Mouse (Mus musculus): ENCODE measurements around the gene Il12a. TPM values are rescaled to one million over a fixed set of nuclear protein-coding genes. Genes with fewer than 3 reads are reported as not detected.

Il12a gene
- polyA plus RNA-seq, 1 experiment from 2014 or later: 0.32 TPM

DNA sequence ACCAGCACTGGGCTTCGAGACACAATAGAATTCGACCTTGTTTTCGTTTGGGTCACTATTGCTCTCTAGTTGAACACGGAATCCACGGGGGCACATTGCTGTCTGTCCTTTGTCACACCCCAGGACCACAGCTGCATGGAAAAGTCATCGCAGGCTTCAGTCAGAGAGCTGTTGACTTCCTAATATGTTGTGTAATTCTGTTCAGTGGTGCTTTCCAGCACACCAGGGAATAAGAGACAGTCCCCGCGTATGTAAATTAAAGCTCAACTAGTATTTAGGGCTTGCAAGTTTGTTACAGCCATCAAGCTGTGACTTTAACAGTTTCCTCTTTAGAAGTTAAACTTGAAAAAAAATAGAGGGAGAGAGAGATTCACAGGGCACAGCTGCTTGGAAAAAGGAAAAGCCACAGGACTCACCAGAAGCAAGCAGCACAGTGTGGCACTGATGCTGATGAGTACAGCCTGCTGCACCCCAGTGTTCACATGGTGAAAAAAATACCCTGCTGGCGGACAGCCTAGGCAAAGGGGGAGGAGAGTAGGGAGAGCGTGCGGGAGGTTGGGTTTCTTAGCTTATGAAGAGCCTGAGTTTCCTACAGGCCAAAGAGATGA, 3.1 kb downstream of the Il12a start:
- no peaks in the 10 kb centered on the region for H3K36me3 ChIP-seq (ENCODE audit: control insufficient read depth, insufficient read depth)
- H3K4me2 ChIP-seq (ENCODE audit: low read length): no peak overlapping the region
- no peak overlapping the region for H3K27ac ChIP-seq (ENCODE audit: low read length)
- H3K4me1 ChIP-seq (replicated peaks; ENCODE audit: control insufficient read depth, insufficient read depth, low read length): 0 out of 2 replicates have a peak, but pooled peaks cover 6% of the 10 kb centered on the region
- H3K27me3 ChIP-seq (replicated peaks; ENCODE audit: control insufficient read depth, insufficient read depth, low read length): no peaks in the 10 kb centered on the region
- WGBS: 43% methylated on average over 11 of the region's 11 CpGs
- H3K9ac ChIP-seq (replicated peaks; ENCODE audit: low read depth, low read length): no peak overlapping the region
- no peaks in the 10 kb centered on the region for H3K9me3 ChIP-seq (ENCODE audit: control insufficient read depth, low read length)
- peak; percentile 84 for ATAC-seq
- no peak overlapping the region for H3K4me3 ChIP-seq (replicated peaks; ENCODE audit: low read length)

DNA sequence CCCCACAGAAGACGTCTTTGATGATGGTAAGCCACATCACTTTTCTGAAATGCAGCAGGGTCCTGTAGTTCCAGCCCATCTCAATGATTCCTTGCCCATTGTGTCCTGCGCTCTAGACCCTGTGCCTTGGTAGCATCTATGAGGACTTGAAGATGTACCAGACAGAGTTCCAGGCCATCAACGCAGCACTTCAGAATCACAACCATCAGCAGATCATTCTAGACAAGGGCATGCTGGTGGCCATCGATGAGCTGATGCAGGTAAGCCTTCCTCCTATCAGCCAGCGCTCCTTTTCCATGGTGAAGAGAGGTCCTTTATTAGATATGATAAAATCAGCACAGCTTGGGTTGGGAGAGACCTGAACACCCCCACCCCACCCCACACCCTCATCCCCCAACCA, 4.9 kb downstream of the Il12a start:
- Histone ChIP-seq H3K4me3 (replicated peaks; ENCODE audit: low read length) (no peak overlapping the region), H3K27me3 (replicated peaks; ENCODE audit: control insufficient read depth, insufficient read depth, low read length) (no peaks in the 10 kb centered on the region), H3K9me3 (ENCODE audit: control insufficient read depth, low read length) (no peaks in the 10 kb centered on the region), H3K27ac (ENCODE audit: low read length) (no peak overlapping the region), H3K36me3 (ENCODE audit: control insufficient read depth, insufficient read depth) (no peaks in the 10 kb centered on the region), H3K4me2 (ENCODE audit: low read length) (no peak overlapping the region), H3K4me1 (replicated peaks; ENCODE audit: control insufficient read depth, insufficient read depth, low read length) (0 out of 2 replicates have a peak, but pooled peaks cover 6% of the 10 kb centered on the region), H3K9ac (replicated peaks; ENCODE audit: low read depth, low read length) (no peak overlapping the region)
- ATAC-seq: no peak
- WGBS: 96% methylated on average over 5 of the region's 5 CpGs

DNA sequence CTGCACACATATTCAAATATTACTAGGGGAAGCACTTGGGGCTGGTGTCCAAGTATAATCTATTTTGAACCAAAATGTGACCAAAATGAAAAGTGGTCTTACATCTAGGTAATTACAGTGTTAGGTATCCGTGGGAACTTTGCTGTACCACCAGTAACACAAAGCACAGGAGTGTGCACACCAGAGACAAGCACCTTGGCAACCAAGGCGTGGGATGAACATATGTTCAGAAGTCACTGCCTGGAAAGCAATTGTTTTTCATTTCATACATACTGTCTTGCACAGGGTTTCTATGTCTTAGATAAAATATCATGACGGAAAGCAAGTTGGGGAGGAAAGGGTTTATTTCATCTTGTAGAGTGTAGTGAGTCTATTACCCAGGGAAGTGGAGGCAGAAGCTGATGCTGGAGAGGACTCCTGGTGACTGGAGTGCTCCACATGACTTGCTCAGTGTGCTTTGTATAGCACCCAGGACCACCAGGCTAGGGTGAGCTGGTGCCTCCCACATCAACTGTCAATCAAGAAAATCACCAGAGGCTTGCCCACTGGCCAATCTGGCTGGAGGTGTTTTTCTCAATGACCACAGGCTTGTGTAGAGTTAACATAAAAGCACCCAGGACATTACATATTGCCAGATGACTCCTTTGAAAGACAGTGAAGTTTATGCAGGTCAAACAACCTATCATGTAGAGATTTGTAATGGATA, 6.2 kb downstream of the Il12a start:
- Histone ChIP-seq H3K9me3 (ENCODE audit: control insufficient read depth, low read length) (no peaks in the 10 kb centered on the region), H3K9ac (replicated peaks; ENCODE audit: low read depth, low read length) (no peak overlapping the region), H3K4me2 (ENCODE audit: low read length) (no peak overlapping the region), H3K27ac (ENCODE audit: low read length) (no peak overlapping the region), H3K27me3 (replicated peaks; ENCODE audit: control insufficient read depth, insufficient read depth, low read length) (no peaks in the 10 kb centered on the region), H3K4me1 (replicated peaks; ENCODE audit: control insufficient read depth, insufficient read depth, low read length) (0 out of 2 replicates have a peak, but pooled peaks cover 6% of the 10 kb centered on the region), H3K4me3 (replicated peaks; ENCODE audit: low read length) (no peak overlapping the region), H3K36me3 (ENCODE audit: control insufficient read depth, insufficient read depth) (no peaks in the 10 kb centered on the region)
- ATAC-seq: no peak
- WGBS: 91% methylated on average over 3 of the region's 3 CpGs

DNA sequence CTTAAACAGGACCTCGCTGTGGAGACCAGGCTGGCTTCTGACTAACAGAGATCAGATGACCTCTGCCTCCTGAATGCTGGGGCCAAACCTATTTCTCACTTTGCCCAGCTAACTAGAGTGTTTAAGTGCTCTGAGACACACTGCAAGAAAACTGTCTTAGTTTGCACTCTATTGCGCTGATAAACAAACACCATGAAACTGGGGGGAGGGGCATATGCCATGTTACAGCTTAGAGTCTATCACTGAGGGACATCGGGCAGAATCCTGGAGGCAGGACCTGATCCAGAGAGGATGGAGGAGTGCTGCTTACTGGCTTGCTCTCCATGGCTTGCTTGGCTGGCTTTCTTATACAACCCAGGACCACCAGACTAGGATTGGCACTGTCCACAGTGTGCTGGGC, 8.2 kb downstream of the Il12a start:
- WGBS: 92% methylated on average over 3 of the region's 3 CpGs
- Histone ChIP-seq H3K9ac (replicated peaks; ENCODE audit: low read depth, low read length) (no peak overlapping the region), H3K27me3 (replicated peaks; ENCODE audit: control insufficient read depth, insufficient read depth, low read length) (no peaks in the 10 kb centered on the region), H3K4me1 (replicated peaks; ENCODE audit: control insufficient read depth, insufficient read depth, low read length) (0 out of 2 replicates have a peak, but pooled peaks cover 2% of the 10 kb centered on the region), H3K4me3 (replicated peaks; ENCODE audit: low read length) (no peak overlapping the region), H3K9me3 (ENCODE audit: control insufficient read depth, low read length) (no peaks in the 10 kb centered on the region), H3K27ac (ENCODE audit: low read length) (no peak overlapping the region), H3K4me2 (ENCODE audit: low read length) (no peak overlapping the region), H3K36me3 (ENCODE audit: control insufficient read depth, insufficient read depth) (no peaks in the 10 kb centered on the region)
- ATAC-seq: no peak

DNA sequence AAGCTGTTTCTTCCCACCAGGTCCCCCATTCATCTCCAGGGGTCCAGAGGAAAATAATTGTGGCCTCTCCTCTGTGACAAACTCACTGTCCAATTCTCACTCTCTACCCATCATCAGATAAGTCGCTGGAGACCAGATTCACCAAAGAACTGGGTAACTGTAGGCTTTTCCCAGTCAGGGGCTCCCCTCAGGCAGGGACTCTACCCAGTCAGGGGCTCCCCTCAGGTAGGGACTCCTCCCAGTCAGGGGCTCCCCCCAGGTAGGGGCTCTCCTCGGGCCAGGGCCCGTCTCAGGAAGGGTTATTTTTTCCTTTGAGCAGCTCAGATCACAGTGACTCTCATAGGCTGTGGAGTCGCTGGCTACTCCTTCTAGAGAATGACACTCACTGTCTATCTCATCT, 9.6 kb downstream of the Il12a start:
- Histone ChIP-seq H3K4me3 (replicated peaks; ENCODE audit: low read length) (no peak overlapping the region), H3K9me3 (ENCODE audit: control insufficient read depth, low read length) (no peaks in the 10 kb centered on the region), H3K9ac (replicated peaks; ENCODE audit: low read depth, low read length) (no peak overlapping the region), H3K36me3 (ENCODE audit: control insufficient read depth, insufficient read depth) (no peaks in the 10 kb centered on the region), H3K27ac (ENCODE audit: low read length) (no peak overlapping the region), H3K4me2 (ENCODE audit: low read length) (no peak overlapping the region), H3K4me1 (replicated peaks; ENCODE audit: control insufficient read depth, insufficient read depth, low read length) (no peaks in the 10 kb centered on the region), H3K27me3 (replicated peaks; ENCODE audit: control insufficient read depth, insufficient read depth, low read length) (no peaks in the 10 kb centered on the region)
- 89% methylated on average over 4 of the region's 4 CpGs for WGBS
- ATAC-seq: no peak

DNA sequence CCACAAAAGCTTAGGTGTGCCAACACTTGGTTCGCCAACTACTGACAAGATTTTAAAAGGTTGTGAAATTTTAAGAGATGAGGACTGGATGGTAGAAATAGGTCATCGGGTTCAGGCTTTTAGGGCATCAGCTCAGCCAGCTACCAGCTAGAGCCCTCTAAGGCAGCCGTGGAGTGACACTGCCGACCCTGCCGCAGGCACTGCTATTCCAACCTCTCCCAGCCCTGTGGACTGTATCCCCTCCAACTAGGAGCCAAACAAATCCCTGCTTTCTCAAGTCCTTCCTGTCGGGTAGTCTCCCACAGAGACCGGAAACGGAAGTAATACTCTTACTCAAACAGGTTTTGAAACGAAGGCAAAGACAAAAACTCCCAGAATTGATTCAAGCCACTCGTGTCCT, 15.9 kb downstream of the Il12a start:
- no peaks in the 10 kb centered on the region for H3K36me3 ChIP-seq (ENCODE audit: control insufficient read depth, insufficient read depth)
- H3K4me1 ChIP-seq (replicated peaks; ENCODE audit: control insufficient read depth, insufficient read depth, low read length): no peaks in the 10 kb centered on the region
- no peak for ATAC-seq
- no peak overlapping the region for H3K27ac ChIP-seq (ENCODE audit: low read length)
- no peaks in the 10 kb centered on the region for H3K27me3 ChIP-seq (replicated peaks; ENCODE audit: control insufficient read depth, insufficient read depth, low read length)
- 88% methylated on average over 10 of the region's 10 CpGs for WGBS
- peaks cover 3% of the 10 kb centered on the region; the same call in 1 of the 2 replicates for H3K9me3 ChIP-seq (ENCODE audit: control insufficient read depth, low read length)
- H3K4me3 ChIP-seq (replicated peaks; ENCODE audit: low read length): no peak overlapping the region
- H3K4me2 ChIP-seq (ENCODE audit: low read length): no peak overlapping the region
- no peak overlapping the region for H3K9ac ChIP-seq (replicated peaks; ENCODE audit: low read depth, low read length)

DNA sequence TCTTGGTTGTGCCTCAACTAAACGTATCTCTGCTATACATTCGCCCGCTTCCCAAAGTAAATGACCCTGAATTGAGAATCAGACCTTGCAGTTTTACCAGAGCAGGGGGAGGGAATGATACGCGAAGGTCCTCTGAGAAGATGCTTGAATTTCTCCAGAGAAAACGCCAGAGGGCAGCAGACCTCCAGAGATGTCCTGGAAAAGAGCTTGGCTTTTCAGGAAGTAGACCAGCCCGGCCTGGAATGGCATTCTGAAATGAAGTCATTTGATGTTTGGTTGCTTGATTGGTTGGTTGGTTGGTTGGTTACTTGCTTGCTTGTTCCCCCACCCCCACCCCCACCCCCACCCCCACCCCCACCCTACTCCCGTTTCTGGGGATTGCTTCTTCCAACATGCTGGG, 17.8 kb downstream of the Il12a start:
- no peak overlapping the region for H3K27ac ChIP-seq (ENCODE audit: low read length)
- H3K27me3 ChIP-seq (replicated peaks; ENCODE audit: control insufficient read depth, insufficient read depth, low read length): no peaks in the 10 kb centered on the region
- 46% methylated on average over 8 of the region's 8 CpGs for WGBS
- peak; percentile 34; the same call in 1 of the 2 replicates for ATAC-seq
- peaks cover 3% of the 10 kb centered on the region; the same call in 1 of the 2 replicates for H3K9me3 ChIP-seq (ENCODE audit: control insufficient read depth, low read length)
- H3K4me3 ChIP-seq (replicated peaks; ENCODE audit: low read length): no peak overlapping the region
- no peak overlapping the region for H3K9ac ChIP-seq (replicated peaks; ENCODE audit: low read depth, low read length)
- no peaks in the 10 kb centered on the region for H3K4me1 ChIP-seq (replicated peaks; ENCODE audit: control insufficient read depth, insufficient read depth, low read length)
- H3K36me3 ChIP-seq (ENCODE audit: control insufficient read depth, insufficient read depth): no peaks in the 10 kb centered on the region
- H3K4me2 ChIP-seq (ENCODE audit: low read length): no peak overlapping the region

DNA sequence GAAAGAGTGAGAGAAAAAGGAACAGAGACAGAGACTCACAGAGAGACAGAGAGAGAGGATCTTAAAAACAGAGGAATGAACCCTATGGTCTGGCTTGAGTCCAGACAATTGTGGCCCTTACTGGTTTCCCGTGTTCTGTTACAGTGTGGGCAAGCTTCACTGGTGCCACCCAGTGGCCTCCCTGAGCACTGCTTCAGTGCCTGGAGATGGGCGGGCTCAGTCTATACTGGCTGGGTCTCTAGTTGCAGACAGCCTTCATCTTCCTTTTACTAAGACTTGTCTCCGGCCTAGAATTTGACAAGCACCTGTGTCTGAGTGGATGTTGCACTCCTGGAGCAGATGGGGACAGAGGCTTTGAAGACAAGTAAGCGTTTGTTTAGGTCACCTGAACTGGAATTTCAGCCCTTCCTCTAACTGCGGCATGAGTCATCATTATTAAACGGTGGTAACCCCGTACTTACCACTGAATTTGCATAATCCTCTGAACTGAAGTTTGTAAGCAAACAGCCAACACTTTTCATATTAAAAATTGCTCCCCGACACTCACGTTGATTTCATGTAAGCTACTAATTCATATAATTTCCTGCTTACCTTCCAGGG, 18.9 kb downstream of the Il12a start:
- no peak overlapping the region for H3K27ac ChIP-seq (ENCODE audit: low read length)
- no peaks in the 10 kb centered on the region for H3K4me1 ChIP-seq (replicated peaks; ENCODE audit: control insufficient read depth, insufficient read depth, low read length)
- peak; percentile 54; the same call in 1 of the 2 replicates for ATAC-seq
- H3K9ac ChIP-seq (replicated peaks; ENCODE audit: low read depth, low read length): no peak overlapping the region
- no peak overlapping the region for H3K4me3 ChIP-seq (replicated peaks; ENCODE audit: low read length)
- 51% methylated on average over 9 of the region's 9 CpGs for WGBS
- H3K27me3 ChIP-seq (replicated peaks; ENCODE audit: control insufficient read depth, insufficient read depth, low read length): no peaks in the 10 kb centered on the region
- H3K9me3 ChIP-seq (ENCODE audit: control insufficient read depth, low read length): peaks cover 3% of the 10 kb centered on the region; the same call in 1 of the 2 replicates
- no peak overlapping the region for H3K4me2 ChIP-seq (ENCODE audit: low read length)
- H3K36me3 ChIP-seq (ENCODE audit: control insufficient read depth, insufficient read depth): no peaks in the 10 kb centered on the region

DNA sequence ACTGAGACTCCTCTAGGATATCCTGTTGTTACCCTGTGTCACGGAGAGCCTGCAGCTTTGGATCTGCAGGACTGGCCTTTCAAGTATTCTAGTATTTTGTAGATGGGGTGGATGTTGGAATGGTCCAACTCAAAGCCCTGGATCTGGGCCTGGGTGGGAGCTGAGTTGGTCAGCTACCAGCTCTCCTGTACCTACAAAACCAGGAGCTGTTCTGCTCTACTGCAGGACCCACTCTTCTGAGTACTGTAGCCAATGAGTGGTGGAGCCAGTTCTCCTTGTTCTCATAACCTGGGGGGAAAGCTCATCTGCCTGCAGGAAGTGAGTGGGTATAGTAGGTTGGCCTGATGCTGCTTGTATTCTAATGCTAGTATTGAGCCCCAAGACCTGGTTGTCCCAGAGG, 20.0 kb downstream of the Il12a start:
- Histone ChIP-seq H3K4me3 (replicated peaks; ENCODE audit: low read length) (no peak overlapping the region), H3K9ac (replicated peaks; ENCODE audit: low read depth, low read length) (no peak overlapping the region), H3K27me3 (replicated peaks; ENCODE audit: control insufficient read depth, insufficient read depth, low read length) (no peaks in the 10 kb centered on the region), H3K36me3 (ENCODE audit: control insufficient read depth, insufficient read depth) (no peaks in the 10 kb centered on the region), H3K27ac (ENCODE audit: low read length) (no peak overlapping the region), H3K9me3 (ENCODE audit: control insufficient read depth, low read length) (peaks cover 3% of the 10 kb centered on the region; the same call in 1 of the 2 replicates), H3K4me2 (ENCODE audit: low read length) (no peak overlapping the region), H3K4me1 (replicated peaks; ENCODE audit: control insufficient read depth, insufficient read depth, low read length) (no peaks in the 10 kb centered on the region)
- WGBS: 82% methylated on average over 1 of the region's 1 CpGs
- ATAC-seq: no peak

Measured in forebrain, embryonic 16.5 days (tissue).